27 mouse cellular contexts compared by ENCODE assay signal in genomic region chr2:156987316-156987715, GRCm38 (mm10).
"Had no signal": no experiment of that assay in that cellular context is flagged by ENCODE, and none has a peak within 500 bp of the region (broad histone marks: within the 10 kb centered on the region; RNA-seq: fewer than 3 reads in every experiment).

No protein-coding gene starts in this region.

- H3K9me3 ChIP-seq: heart, embryonic 13.5 days; heart, embryonic 15.5 days; hindbrain, embryonic 10.5 days; hindbrain, embryonic 12.5 days; intestine, embryonic 15.5 days; limb, embryonic 10.5 days; limb, embryonic 12.5 days; liver, embryonic 15.5 days had no signal

- ATAC-seq: hindbrain, embryonic 16.5 days; inflammation-experienced regulatory T-cells, adult 6 months; intestine, embryonic 15.5 days; intestine, postnatal 0 days; liver, postnatal 0 days had no signal

- H3K4me2 ChIP-seq: heart, embryonic 11.5 days; heart, embryonic 13.5 days; heart, embryonic 15.5 days; hindbrain, embryonic 12.5 days; hindbrain, embryonic 14.5 days; intestine, embryonic 15.5 days; limb, embryonic 12.5 days; liver, embryonic 11.5 days; liver, embryonic 15.5 days had no signal

- H3K9ac ChIP-seq: heart, embryonic 13.5 days; heart, embryonic 15.5 days; hindbrain, embryonic 12.5 days; hindbrain, embryonic 14.5 days; intestine, embryonic 15.5 days; limb, embryonic 12.5 days; liver, embryonic 15.5 days; liver, postnatal 0 days had no signal

- H3K27ac ChIP-seq: gastrocnemius, adult 2 months; heart, embryonic 13.5 days; heart, embryonic 15.5 days; hindbrain, embryonic 10.5 days; hindbrain, embryonic 12.5 days; hindbrain, embryonic 14.5 days; intestine, embryonic 15.5 days; left cerebral cortex, adult 2 months; limb, embryonic 10.5 days; limb, embryonic 12.5 days; liver, embryonic 15.5 days had no signal

- H3K36me3 ChIP-seq: heart, embryonic 13.5 days; heart, embryonic 15.5 days; hindbrain, embryonic 10.5 days; hindbrain, embryonic 12.5 days; intestine, embryonic 15.5 days; limb, embryonic 10.5 days; limb, embryonic 12.5 days had no signal

- H3K4me3 ChIP-seq: gastrocnemius, adult 2 months; heart, embryonic 13.5 days; heart, embryonic 15.5 days; hindbrain, embryonic 10.5 days; hindbrain, embryonic 12.5 days; intestine, embryonic 15.5 days; left cerebral cortex, adult 2 months; limb, embryonic 10.5 days; limb, embryonic 12.5 days; liver, embryonic 15.5 days had no signal

- DNase-seq: gastrocnemius, adult 2 months; gastrocnemius, postnatal 10 days; gastrocnemius, postnatal 25 days; heart, postnatal 10 days; heart, postnatal 4 days; kidney, adult 18-20 months; kidney, adult 8-10 months; kidney, postnatal 10 days; kidney, postnatal 25 days; kidney, postnatal 4 days; liver; liver, postnatal 0 days had no signal

- H3K27me3 ChIP-seq: heart, embryonic 13.5 days; heart, embryonic 15.5 days; hindbrain, embryonic 12.5 days; intestine, embryonic 15.5 days; limb, embryonic 12.5 days; liver, embryonic 15.5 days had no signal
